Mouse (Mus musculus): Measurements from ENCODE around the gene Catsperd.
A peak's percentile ranks its signal among the peaks of the same experiment; 100 is the strongest.
"Not testable (repeated sequence)": the region's sequence is repeated elsewhere in the genome, so short reads cannot be mapped to it uniquely, and the experiment has no call there.

Gene Catsperd

DNA sequence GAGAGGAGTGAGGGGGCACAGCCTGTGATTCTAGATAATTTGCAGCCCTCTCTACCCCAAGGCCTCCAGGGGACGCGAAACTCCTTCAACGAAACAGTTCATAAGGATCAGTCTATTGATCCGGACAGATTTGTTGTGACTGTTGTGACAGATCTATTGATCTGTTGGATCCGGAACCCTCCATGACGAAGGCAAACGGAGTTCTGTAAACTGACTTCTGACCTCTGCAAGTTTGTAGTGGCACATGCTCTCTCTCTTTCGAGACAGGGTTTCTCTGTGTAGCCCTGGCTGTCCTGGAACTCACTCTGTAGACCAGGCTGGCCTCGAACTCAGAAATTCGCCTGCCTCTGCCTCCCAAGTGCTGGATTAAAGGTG is 15.4 kb upstream of the Catsperd start:
- DNase-seq (ENCODE audit: low spot score in 2 of 2): not testable (repeated sequence)

DNA sequence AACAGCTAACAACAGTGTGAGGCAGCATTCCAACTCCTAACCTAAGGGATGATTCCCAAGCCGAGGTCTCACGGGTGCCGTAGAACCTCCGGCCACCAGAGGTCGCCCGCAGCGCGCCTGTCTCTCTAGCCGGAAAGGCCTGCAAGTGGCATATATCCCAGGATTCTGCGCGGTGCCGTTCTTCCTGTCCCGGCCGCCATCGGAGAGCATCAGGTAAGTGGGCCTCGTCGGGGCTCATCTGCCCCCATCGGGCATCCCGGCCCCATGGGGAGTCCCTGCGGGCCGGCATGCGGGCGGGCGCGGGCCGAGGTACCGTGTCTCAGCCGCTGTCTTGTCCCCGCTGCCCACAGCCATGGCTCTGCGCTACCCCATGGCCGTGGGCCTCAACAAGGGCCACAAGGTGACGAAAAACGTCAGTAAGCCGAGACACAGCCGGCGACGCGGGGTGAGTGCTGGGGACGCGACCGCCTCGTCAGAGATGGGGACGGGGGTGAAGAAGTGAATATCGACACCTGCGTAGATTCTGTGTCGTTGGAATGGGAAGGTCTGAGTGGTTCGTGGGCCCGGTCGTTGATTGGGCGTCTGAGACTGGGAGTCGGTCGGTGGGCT is 14.6 kb upstream of the Catsperd start, which contains the start of gene Rpl36:
Gene Rpl36, plus strand, starts transcription at position 181 of the 609 bp plus-strand sequence.
- DNase-seq (ENCODE audit: low spot score in 2 of 2): peak; percentile 97 to 98

DNA sequence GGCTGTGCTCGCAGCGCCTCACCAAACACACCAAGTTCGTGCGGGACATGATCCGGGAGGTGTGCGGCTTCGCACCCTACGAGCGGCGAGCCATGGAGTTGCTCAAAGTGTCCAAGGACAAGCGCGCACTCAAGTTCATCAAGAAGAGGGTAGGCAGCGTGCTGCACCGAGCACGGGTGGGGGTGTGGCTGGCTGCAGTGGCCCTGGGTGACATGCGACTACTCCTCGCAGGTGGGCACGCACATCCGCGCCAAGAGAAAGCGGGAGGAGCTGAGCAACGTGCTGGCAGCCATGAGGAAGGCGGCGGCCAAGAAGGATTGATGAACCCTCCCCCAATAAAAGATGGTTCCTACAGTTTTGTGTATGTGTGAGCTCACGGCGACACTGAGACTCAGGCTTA is 14.1 kb upstream of the Catsperd start:
- not testable (repeated sequence) for DNase-seq (ENCODE audit: low spot score in 2 of 2)

DNA sequence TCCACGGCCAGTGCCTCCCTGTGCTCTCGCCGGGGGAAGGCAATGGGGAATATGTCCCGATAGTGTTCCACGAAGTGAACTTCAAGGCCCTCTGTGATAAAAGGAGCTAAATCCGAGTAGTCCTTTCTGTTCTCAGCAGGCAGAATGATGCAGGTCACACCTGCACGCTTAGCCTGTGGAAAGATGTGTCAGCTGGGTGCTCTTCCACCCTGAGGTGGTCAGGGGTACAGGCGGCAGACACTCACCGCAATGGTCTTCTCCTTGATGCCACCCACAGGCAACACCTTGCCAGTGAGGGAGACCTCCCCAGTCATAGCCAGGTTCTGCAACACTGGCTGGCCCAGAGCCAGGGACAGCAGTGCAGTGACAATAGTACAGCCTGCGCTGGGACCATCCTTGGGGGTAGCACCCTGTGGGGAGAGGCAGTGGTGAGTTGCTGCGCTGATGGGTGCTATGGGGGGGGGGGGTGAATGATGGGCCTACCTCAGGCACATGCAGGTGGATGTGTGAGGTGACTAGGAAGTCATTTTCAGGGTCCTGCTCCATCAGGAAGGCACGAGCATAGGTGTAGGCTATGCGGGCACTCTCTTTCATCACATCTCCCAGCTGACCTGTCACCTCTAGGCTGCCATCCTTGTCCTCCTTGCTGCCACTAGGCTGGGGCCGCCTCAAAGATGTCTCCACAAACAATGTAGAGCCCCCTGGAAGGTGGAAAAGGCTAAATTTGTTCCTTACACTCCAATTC is 13.4 kb upstream of the Catsperd start:
- DNase-seq (ENCODE audit: low spot score in 2 of 2): no peak

DNA sequence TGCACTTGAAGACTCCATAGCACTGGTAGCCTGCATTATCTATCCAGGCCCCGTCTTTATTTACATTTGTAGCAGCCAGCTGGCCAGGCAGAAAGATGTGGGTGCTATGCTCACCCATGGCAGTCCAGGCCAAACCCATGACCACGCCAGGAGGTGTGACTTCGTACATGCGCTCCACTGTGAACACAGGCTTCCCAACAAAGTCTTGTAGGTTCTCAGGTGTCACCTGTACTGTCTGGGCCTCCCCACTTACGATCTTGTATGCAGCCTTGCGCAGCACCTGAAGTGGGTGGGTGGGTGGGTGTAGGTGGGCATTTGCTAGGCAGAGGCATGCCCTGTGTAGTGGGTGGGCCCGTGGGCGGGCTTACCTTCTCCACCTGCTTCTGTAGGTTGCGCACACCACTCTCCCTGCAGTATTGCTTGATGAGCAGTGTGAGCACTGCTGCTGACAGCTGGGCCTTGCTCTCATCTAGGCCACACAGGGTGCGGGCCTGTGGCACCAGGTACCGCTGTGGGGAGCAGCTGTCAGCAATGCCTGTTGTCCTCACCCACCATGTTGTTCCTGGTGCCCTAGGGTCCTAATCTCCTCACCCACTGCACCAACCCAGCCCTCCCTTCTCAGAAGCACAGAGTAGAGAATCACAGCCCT is 12.7 kb upstream of the Catsperd start:
- DNase-seq (ENCODE audit: low spot score in 2 of 2): no peak

DNA sequence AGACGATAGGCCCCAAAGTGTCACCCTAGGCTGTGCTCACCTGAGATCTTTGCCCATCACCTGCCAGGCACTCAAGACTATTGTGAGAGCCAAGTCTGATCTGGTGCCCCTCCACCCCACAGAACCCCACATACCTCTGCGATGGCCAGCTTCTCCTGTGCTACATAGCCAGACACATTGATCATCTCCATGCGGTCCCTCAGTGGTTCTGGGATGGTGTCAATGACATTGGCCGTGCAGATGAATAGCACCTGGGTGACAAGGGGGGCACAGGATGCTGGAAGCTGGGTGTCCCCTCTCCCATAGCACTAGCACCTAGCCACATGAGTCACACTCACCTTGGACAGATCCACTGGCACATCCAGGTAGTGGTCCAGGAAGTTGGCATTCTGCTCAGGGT is 12.2 kb upstream of the Catsperd start:
- no peak for DNase-seq (ENCODE audit: low spot score in 2 of 2)

DNA sequence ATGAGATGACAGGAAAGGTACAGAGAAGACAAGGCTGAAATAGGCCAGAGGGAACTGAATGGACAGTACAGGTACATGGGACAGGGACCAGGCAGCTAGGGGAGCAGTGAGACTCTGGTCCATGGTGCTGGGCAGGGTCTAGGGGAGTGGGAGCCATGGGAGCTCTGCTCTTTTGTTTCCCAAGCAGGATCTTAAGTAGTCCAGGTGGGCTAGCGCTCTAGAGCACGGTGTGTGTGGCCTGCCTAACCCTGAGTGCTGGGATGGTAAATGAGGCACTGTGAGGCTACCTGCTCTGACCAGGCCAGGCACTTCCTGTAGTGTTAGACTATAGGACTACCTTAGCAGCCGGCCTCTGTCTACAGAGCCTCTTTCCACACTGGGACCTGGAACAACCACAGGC is 11.2 kb upstream of the Catsperd start:
- no peak for DNase-seq (ENCODE audit: low spot score in 2 of 2)

DNA sequence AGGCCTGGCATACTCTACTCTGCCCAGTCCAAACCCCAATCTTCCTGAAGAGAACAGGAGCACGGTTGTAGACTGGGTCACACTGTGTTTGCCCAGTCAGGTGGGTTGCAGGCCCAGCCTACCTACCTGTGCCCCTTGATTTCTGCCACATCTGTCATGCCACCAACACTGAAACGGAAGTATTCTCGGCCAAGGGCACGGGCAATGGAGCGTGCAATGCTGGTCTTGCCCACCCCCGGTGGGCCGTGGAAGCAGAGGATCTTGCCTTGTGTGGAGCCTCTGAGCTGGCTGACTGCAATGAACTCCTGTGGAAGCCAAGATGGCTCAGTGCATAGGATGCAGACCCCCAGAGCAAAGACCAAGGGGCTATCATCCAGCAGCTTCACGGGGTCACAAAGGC is 10.3 kb upstream of the Catsperd start:
- DNase-seq (ENCODE audit: low spot score in 2 of 2): no peak

DNA sequence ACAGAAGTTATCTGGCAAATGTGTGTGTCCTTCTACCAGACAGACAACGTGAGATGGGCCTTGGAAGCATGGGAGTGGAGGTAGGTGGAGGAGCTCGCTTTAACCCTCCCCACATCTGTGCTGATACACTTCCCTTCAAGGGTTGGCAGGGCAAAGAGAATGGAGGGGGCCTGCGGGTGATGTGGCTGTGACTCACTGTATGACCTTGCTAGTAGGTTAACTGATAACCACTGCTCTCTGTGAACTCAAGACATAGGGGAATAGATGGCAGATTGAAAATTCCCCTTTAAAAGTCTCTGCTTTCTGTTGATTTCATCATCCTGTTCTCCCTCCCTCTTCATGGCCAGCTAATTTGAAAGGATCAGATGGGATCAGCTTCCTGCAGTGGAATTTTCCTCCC is 2.4 kb upstream of the Catsperd start:
- DNase-seq (ENCODE audit: low spot score in 2 of 2): no peak

DNA sequence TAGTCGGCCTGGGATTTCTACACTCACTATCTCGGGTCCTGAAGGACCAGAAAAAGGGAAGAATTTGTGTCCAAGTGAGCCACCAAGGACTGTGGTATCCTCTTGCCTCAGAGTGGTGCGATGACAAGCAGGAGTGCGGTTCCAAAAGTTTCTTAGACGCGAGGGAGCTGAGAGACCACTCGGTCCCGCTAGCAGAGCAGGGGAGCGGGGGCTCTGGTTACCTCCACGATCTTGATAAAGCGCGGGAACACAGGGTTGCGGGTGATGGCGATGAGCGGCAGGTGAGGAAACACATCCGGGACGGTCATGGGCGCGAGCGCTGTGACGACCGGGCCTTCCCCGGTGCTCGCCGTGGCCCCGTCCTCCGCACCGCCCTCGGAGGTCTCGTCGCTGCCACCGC is 1.7 kb upstream of the Catsperd start:
- no peak for DNase-seq (ENCODE audit: low spot score in 2 of 2)

DNA sequence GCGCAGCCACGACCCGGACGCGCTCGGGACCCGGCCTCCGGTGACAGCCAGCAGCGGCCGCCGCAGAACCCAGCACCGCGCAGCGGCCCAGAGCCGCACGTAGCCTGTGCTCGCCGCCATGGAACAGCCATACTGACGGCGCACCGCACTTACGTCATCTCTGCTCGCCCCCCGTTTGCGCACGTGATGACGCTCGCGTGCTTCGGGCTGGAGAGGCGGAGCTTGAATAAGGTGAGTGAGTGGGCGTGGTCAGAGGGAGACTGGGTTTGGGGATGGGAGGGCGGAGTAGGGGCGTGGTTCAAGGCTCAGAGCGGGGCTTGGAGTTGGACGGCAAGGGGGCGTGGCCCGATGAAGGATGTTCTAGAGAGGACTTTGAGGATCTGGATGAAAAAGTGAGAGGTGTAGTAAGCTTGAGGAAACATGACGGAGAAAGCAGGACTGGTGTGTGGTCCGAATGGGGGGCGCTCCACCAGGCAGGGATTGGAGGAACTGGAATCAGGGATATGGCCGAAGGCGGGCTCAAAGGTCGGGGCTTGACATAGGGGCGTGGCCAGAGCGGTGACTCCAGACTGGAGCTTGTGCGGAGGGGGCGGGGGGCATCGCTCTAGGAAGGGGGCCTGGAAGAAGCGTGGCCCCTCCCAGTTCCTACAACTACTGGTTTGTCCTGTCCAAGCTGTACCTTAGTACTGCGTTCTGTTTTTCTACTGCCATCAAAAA is 1.0 kb upstream of the Catsperd start, which contains the start of gene Lonp1:
Gene Lonp1, minus strand, starts transcription at position 134 of the 717 bp plus-strand sequence.
- DNase-seq (ENCODE audit: low spot score in 2 of 2): peak; percentile 93 to 98

DNA sequence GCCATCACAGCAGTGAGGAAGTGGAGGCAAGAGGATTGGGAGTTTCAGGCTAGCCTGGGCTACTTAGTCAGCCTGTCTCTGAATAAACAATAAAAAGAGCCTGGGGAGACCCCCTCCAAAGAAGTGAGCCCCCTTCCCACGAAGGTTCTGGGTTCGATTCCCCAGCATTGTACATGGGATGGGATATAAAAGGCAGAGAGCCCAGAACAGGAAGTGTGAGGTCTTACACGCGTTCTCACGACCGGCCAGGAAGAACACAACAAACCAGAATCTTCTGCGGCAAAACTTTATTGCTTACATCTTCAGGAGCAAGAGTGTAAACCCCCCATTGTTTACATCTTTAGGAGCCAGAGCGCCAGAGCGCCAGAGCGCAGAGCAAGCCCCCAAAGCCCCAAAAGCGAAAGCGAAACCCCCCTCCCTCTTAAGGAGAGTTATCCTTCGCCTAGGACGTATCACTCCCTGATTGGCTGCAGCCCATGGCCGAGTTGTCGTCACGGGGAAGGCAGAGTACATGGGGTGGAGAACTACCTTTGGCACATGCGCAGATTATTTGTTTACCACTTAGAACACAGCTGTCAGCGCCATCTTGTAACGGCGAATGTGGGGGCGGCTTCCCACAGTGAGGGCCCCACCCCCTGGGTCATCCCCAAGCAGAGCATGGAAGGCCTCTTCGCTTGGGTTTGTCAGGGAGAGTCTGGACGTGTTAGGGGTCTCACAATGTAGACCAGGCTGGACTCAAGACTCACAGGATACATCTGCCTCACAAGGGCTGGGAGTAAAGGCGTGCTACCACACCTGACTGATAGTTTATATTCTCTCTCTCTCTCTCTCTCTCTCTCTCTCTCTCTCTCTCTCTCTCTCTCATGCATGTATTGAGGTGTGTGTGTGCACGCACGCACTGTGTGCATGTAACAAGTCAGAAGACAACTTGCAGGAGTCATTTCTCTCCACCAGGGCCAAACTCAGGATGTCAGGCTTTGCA is 2.1 kb downstream of the Catsperd start:
- not testable (repeated sequence) for DNase-seq (ENCODE audit: low spot score in 2 of 2)

DNA sequence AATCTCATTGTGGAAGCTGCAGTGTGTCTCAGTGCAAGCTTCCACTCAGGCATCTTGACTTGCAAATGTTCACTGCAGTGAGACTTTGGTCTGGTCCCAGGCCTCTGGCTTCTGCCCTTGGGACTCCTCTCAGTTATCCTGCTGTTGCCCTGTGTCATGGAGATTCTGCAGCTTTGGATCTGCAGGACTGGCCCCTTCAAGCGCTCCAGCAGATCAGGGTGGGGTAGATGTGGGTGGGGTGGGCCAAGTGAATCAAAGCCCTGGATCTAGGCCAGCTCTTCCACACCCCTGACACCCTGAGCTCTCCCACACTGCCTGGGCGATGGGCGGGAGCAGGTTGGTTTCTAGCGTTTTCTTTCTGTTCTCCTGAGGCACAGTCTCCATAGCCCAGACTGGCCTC is 3.9 kb downstream of the Catsperd start:
- no peak for DNase-seq (ENCODE audit: low spot score in 2 of 2)

DNA sequence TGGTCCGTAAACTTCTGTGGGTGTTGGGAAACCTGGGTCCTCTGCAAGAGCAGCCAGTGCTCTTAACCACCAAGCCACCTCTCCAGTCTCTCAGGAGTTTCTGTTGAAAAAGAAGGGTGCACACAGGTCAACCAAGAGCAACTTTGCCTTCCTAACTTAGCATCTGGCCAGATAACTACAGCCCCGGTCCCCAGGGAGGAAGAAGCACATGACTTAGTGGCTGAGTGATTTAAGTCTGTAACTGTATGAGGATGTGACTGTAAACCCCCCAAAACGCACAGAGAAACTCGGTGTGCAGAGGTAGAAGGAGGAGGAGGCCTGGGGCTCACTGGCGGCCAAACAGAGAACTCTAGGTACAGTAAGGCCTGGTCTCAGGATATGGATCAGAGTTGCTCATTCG is 6.1 kb downstream of the Catsperd start:
- no peak for DNase-seq (ENCODE audit: low spot score in 2 of 2)

DNA sequence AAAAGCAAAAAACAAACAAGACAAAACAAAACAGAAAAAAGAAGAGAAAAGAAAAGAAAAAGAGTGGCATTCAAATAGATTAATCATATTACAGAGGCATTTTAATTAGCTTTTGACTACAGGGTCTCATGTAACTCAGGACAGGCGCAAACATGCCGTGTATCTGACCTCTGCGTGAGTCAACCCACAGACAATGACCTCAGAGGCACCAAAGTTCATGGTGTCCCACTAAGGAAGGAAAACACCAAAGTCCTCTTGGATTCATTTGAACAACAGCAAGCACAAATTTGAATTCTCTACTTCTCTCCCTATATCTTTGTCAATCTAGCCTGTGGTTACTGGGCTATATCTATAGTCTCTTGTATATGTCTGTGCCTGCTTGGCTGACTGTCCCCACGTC is 15.3 kb downstream of the Catsperd start:
- no peak for DNase-seq (ENCODE audit: low spot score in 2 of 2)

DNA sequence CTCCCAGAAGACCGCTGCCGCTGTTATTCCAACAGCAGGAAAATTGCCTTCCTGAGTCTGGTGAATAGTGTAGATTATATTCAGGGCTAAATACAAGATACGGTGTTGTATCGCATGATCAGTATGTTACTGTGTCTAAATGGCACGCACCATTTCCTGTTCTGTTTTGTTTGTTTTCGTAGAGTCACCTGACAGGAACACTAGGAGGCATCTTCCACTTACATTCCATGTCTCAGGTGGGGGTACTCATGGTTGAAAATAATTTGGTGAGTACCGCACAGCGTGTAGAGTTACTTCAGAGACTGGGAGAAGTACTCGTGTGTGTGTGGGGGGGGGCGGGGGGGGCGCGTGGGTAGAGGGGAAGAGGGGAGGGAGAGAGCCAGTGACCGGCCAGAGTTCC is 19.6 kb downstream of the Catsperd start:
- no peak for DNase-seq (ENCODE audit: low spot score in 2 of 2)

DNA sequence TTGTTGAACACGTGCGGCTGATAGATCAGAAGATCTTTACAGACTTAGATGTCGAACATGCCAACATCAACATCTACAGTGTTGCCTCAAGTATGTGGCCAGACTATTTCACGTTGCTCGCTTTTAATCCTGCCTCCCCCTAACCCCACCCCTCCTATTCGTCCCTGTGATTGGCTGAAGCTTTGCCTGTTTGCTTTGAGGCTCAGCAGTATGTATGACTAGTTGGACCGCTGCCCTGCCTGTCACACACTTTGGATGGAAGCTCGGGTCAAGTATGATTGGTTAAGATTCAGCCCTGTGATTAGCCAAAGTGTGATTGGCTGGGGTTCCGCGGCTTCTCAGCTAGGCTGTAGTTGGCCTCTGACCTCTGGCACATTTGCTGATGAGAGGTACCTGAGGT is 23.9 kb downstream of the Catsperd start:
- no peak for DNase-seq (ENCODE audit: low spot score in 2 of 2)

DNA sequence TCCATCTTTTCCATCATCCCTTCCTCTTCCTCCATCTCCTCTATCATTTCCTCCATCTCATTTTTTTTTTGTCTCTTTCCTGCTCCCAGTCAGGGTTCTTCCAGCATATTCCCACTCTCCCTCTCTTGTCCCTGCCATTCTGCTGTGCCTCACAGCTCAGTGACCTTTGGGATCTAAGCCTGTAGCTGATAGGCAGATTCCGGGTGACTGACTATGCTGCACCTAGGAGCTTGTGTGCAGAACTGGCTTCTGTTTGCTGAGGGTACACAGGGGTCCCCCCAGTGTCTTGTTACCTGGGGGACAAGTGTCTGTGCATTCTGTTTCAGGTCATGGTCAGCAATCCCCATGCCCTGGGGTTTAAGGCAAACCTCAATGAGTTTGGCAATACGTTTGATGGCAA is 26.8 kb downstream of the Catsperd start:
- DNase-seq (ENCODE audit: low spot score in 2 of 2): no peak

DNA sequence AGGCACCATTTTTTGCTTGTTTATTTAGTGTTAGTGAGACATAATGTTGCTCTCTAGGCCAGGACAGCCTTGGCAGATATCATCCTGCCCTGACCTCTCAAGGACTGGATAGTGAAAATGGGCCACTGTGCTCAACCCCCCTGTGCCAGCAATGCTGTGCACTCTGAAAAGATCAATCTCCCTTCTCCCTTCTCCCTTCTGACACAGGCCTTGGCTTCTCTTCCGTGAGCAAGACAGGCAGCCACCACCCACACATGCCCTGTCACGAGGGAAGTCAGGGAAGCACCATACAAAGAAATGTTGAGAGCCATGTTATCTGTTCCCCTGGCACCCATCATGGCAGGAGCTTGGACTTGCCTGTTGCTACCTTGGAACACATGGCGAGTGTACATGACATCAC is 27.4 kb downstream of the Catsperd start:
- no peak for DNase-seq (ENCODE audit: low spot score in 2 of 2)

DNA sequence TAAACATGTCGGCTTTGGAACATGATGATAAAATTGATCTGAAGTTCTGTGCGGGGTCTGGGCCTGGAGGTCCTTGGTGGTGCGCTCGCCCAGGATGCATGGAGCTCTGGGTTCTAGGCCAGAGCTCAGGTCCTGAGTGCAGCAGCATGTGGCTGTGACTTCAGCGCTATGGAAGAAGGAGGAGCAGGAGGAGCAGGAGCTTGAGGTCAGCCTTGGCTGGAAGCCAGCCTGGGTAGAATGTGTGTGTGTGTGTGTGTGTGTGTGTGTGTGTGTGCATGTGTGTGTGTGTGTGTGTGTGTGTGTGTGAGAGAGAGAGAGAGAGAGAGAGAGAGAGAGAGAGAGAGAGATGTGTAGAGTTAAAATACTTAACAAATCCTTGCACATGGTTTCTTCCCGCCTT is 28.2 kb downstream of the Catsperd start:
- DNase-seq (ENCODE audit: low spot score in 2 of 2): no peak

DNA sequence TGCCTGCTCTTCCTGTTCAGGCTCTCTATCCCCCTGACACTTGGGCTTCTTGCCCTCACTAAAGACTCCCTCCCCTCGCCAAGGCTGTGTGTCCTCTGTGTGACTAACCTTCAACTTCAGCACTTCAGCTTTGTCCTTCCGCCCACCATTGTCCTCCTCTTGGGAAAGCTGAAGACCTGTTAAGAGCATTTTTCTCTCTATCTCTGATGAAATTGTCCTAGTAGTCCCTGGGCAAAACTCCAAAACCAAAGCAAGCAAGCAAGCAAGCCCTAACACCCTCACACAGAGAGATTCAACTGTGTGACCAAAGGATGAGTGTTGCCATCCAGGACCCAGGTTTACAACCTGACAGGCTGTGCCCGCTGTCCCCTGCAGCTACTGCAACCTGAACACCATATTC is 35.7 kb downstream of the Catsperd start:
- DNase-seq (ENCODE audit: low spot score in 2 of 2): no peak

All from frontal cortex, postnatal 36 days (tissue).